Mouse (Mus musculus): ENCODE results near the gene Acsbg2. TPM values are rescaled to one million over a fixed set of nuclear protein-coding genes. Genes with fewer than 3 reads are reported as not detected.
A peak's percentile ranks its signal among the peaks of the same experiment; 100 is the strongest.

The Acsbg2 gene
- polyA plus RNA-seq, 1 experiment from 2014 or later: not detected

- no peak overlapping the region; the same call in 1 of the 2 replicates for H3K9ac ChIP-seq
- H3K27ac ChIP-seq: peak overlapping the region; percentile 45
- peaks cover 65% of the 10 kb centered on the region for H3K4me1 ChIP-seq (replicated peaks)
- WGBS (ENCODE audit: insufficient replicate concordance): 67% methylated on average over 8 of the region's 8 CpGs
- no peaks in the 10 kb centered on the region for H3K27me3 ChIP-seq
- H3K4me3 ChIP-seq (replicated peaks): no peak overlapping the region
- H3K36me3 ChIP-seq: peaks cover 18% of the 10 kb centered on the region
- no peaks in the 10 kb centered on the region for H3K9me3 ChIP-seq (replicated peaks)
- no peak overlapping the region for H3K4me2 ChIP-seq
- no peak for ATAC-seq (ENCODE audit: low read depth)
- DNase-seq: no peak
Observed at GRCm38 (mm10) chr17:56819694-56820111, 54.5 kb downstream of the Acsbg2 start.

DNA sequence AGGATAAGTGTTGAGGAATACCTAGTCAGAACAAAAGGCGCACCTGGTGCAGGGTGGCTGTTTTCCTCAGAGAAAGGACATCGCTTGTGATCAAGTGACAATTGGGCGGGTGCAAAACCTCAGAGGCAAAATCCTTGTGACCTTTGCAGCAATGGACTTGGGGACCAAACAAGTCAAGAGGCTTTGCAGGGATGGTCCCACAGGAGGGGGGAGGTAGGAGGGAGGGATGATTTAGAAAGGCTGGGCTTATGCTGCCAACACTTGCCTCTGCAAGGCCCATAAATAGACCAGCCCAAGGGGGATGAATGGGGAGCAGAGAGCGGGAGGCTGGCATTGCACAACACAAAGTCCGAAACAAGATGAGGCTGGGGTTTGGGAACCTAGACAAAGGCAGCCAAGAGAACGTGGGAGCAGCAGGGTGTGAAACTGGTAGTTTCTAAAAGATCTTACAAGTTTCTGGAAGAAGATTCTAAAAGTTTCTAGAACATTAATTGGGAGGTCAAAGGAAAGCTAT lies 55.2 kb downstream of the Acsbg2 start:
- no peak overlapping the region for H3K4me3 ChIP-seq (replicated peaks)
- no peak for DNase-seq
- peaks cover 15% of the 10 kb centered on the region for H3K36me3 ChIP-seq
- 67% methylated on average over 6 of the region's 6 CpGs for WGBS (ENCODE audit: insufficient replicate concordance)
- H3K27ac ChIP-seq: peak overlapping the region; percentile 45; the same call in 1 of the 2 replicates
- H3K4me2 ChIP-seq: no peak overlapping the region
- no peak for ATAC-seq (ENCODE audit: low read depth)
- no peak overlapping the region for H3K9ac ChIP-seq
- H3K4me1 ChIP-seq (replicated peaks): peaks cover 65% of the 10 kb centered on the region
- no peaks in the 10 kb centered on the region for H3K27me3 ChIP-seq
- H3K9me3 ChIP-seq (replicated peaks): no peaks in the 10 kb centered on the region

GRCm38 (mm10) chr17:56818067-56818636 lies 56.1 kb downstream of the Acsbg2 start:
- DNase-seq (peak; percentile 84), ATAC-seq (ENCODE audit: low read depth) (peak; percentile 77)
- Histone ChIP-seq H3K9me3 (replicated peaks) (no peaks in the 10 kb centered on the region), H3K27me3 (no peaks in the 10 kb centered on the region), H3K36me3 (peaks cover 10% of the 10 kb centered on the region), H3K4me3 (replicated peaks) (peak overlapping the region; percentile 31), H3K4me2 (peak overlapping the region; percentile 53), H3K27ac (peak overlapping the region; percentile 64), H3K4me1 (replicated peaks) (peaks cover 65% of the 10 kb centered on the region), H3K9ac (peak overlapping the region; percentile 42; the same call in 1 of the 2 replicates)
- 27% methylated on average over 11 of the region's 11 CpGs for WGBS (ENCODE audit: insufficient replicate concordance)

DNA sequence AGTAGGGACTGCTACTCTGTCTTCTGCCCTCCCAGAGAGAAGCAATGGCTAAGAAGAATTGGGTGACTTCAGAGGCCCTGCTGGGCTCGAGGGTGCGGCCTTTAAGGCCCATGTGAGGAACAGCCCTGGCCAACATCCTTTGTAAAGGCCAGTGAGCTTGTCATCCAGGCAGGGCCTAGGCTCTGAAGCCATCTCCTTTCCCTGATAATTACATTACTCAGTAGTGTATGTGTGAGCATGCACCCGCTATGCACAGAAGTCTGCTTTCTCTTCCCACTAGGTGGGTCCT lies 59.2 kb downstream of the Acsbg2 start:
- DNase-seq (no peak), ATAC-seq (ENCODE audit: low read depth) (no peak)
- Histone ChIP-seq H3K27ac (no peak overlapping the region), H3K27me3 (no peaks in the 10 kb centered on the region), H3K36me3 (peaks cover 10% of the 10 kb centered on the region; the same call in 1 of the 2 replicates), H3K4me1 (replicated peaks) (peaks cover 84% of the 10 kb centered on the region), H3K4me3 (replicated peaks) (no peak overlapping the region), H3K9me3 (replicated peaks) (no peaks in the 10 kb centered on the region), H3K9ac (no peak overlapping the region), H3K4me2 (no peak overlapping the region)
- WGBS (ENCODE audit: insufficient replicate concordance): 80% methylated on average over 3 of the region's 3 CpGs

- no peak for ATAC-seq (ENCODE audit: low read depth)
- 29% methylated on average over 24 of the region's 24 CpGs for WGBS (ENCODE audit: insufficient replicate concordance)
- H3K36me3 ChIP-seq: peaks cover 10% of the 10 kb centered on the region; the same call in 1 of the 2 replicates
- peak; percentile 42 for DNase-seq
- no peaks in the 10 kb centered on the region for H3K9me3 ChIP-seq (replicated peaks)
- H3K27ac ChIP-seq: no peak overlapping the region
- H3K4me1 ChIP-seq (replicated peaks): peaks cover 83% of the 10 kb centered on the region
- H3K4me2 ChIP-seq: no peak overlapping the region
- no peaks in the 10 kb centered on the region for H3K27me3 ChIP-seq
- H3K9ac ChIP-seq: no peak overlapping the region
- no peak overlapping the region for H3K4me3 ChIP-seq (replicated peaks)
Observed at GRCm38 (mm10) chr17:56814316-56815056, 59.8 kb downstream of the Acsbg2 start.

DNA sequence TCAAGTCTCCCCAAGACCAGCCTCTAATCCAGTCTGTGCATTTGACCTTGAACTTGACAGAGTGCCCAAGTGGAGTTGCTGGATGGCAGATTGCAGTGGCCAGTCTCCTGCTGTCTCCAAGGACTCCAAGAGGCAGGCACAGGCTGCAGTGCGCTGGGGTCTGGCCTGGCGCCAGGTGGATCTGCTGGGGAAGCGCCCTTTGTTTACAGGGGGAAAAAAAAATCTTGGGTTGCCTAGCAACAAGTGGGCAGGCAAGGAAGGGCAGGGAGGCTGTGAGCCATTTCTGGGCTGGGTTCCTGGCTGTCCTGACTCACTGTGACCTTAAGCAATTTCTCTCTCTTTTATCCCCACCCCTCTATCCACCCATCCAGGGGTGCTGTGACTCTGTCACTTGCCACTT lies 64.0 kb downstream of the Acsbg2 start:
- Histone ChIP-seq H3K4me1 (replicated peaks) (peaks cover 54% of the 10 kb centered on the region), H3K9me3 (replicated peaks) (no peaks in the 10 kb centered on the region), H3K9ac (no peak overlapping the region), H3K4me3 (replicated peaks) (no peak overlapping the region), H3K36me3 (peaks cover 8% of the 10 kb centered on the region; the same call in 1 of the 2 replicates), H3K27me3 (no peaks in the 10 kb centered on the region), H3K27ac (0 out of 2 replicates have a peak overlapping the region, but pooled peaks have one; percentile 1), H3K4me2 (no peak overlapping the region)
- DNase-seq: no peak
- ATAC-seq (ENCODE audit: low read depth): peak; percentile 13; the same call in 1 of the 2 replicates
- WGBS (ENCODE audit: insufficient replicate concordance): 40% methylated on average over 3 of the region's 3 CpGs

DNA sequence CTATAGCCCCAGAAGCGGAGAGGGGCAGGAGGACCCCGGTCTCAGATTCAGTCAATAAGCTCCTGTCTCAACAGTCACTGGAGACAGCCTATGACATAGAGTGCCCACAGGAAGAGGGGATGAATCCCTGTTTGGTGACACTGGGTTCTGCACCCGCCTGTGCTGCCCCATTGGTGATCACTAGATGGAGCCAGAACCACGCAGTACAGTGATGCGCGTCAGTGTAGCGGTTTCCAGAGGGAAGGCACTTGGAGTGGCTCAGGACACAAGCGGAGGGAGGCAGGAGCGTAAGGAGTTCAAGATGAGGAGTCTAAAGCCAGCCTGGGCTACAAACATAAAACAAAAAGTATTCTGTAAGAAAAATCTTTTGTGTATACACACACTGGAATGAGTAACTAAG lies 65.7 kb downstream of the Acsbg2 start:
- Histone ChIP-seq H3K9me3 (replicated peaks) (no peaks in the 10 kb centered on the region), H3K27ac (no peak overlapping the region), H3K4me2 (no peak overlapping the region), H3K27me3 (no peaks in the 10 kb centered on the region), H3K4me1 (replicated peaks) (peaks cover 40% of the 10 kb centered on the region), H3K36me3 (peaks cover 23% of the 10 kb centered on the region), H3K9ac (no peak overlapping the region), H3K4me3 (replicated peaks) (no peak overlapping the region)
- WGBS (ENCODE audit: insufficient replicate concordance): 15% methylated on average over 9 of the region's 9 CpGs
- peak; percentile 57 for DNase-seq
- peak; percentile 52 for ATAC-seq (ENCODE audit: low read depth)

DNA sequence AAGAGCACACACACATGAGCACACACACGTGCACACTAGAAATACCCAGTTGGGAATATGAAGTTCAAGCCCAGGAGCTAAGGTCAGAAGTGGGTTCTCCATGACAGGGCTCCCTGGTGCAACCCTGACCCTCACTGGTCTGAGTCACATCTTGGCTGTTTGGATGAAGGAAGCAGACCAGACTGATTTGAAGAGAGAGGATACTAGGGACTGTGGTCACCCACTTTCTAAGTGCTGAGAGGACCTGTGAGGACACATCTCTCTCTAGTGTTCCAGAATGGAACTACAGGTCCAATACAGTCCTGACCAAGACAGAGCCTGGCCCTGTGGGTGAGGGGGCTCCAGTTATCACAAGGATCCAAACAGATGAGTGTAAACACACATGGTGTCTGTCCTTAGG lies 68.5 kb downstream of the Acsbg2 start:
- Histone ChIP-seq H3K4me2 (no peak overlapping the region), H3K27ac (no peak overlapping the region), H3K4me3 (replicated peaks) (no peak overlapping the region), H3K9ac (no peak overlapping the region), H3K9me3 (replicated peaks) (no peaks in the 10 kb centered on the region), H3K36me3 (peaks cover 50% of the 10 kb centered on the region), H3K4me1 (replicated peaks) (peaks cover 19% of the 10 kb centered on the region), H3K27me3 (no peaks in the 10 kb centered on the region)
- 65% methylated on average over 1 of the region's 1 CpGs for WGBS (ENCODE audit: insufficient replicate concordance)
- ATAC-seq (ENCODE audit: low read depth) (no peak), DNase-seq (no peak)

DNA sequence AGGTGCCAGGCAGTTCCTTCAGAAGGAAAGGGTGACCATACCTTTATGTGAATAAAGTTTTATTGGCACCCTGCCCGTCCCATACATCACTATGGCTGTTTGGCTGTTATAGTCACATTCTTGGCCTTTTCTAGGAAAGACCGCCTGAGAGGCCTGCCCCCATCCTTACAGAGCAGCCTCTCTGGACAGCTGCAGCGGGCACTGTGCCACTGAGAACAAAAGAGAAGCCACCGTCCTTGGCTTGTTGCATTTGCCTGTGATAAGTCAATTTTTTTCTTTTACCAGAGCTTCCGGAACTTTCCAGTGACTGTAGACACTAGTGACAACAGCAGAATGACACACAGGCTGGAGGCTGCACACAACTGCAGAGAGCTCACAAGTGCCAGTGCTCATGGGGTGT lies 69.3 kb downstream of the Acsbg2 start:
- DNase-seq (no peak), ATAC-seq (ENCODE audit: low read depth) (no peak)
- peaks cover 59% of the 10 kb centered on the region for H3K36me3 ChIP-seq
- H3K9me3 ChIP-seq (replicated peaks): no peaks in the 10 kb centered on the region
- H3K9ac ChIP-seq: no peak overlapping the region
- no peaks in the 10 kb centered on the region for H3K27me3 ChIP-seq
- H3K27ac ChIP-seq: no peak overlapping the region
- WGBS (ENCODE audit: insufficient replicate concordance): 82% methylated on average over 5 of the region's 5 CpGs
- H3K4me2 ChIP-seq: no peak overlapping the region
- peaks cover 11% of the 10 kb centered on the region for H3K4me1 ChIP-seq (replicated peaks)
- H3K4me3 ChIP-seq (replicated peaks): no peak overlapping the region

DNA sequence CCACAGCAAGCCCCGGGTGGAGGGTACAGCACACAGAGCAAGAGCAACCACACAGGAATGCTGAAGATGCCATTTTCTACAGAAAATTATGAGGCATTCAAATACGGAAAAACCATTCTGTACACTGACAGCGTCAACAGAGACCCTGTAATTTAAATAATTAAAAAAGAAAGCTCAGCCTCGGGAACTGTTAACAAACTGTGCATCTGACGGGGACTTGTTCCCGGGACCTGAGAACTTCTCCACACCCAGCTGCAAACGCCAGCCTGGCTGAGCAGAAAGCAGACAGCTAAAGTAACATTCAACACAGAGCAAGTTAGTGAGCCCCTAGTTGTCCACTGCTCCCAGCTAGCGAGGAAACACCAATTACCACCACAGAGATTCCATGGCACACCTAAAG lies 72.2 kb downstream of the Acsbg2 start:
- Histone ChIP-seq H3K36me3 (peaks cover 69% of the 10 kb centered on the region), H3K4me2 (no peak overlapping the region), H3K27me3 (no peaks in the 10 kb centered on the region), H3K27ac (no peak overlapping the region), H3K4me1 (replicated peaks) (peaks cover 1% of the 10 kb centered on the region; the same call in 1 of the 2 replicates), H3K9me3 (replicated peaks) (no peaks in the 10 kb centered on the region), H3K4me3 (replicated peaks) (no peak overlapping the region), H3K9ac (no peak overlapping the region)
- ATAC-seq (ENCODE audit: low read depth): no peak
- WGBS (ENCODE audit: insufficient replicate concordance): 81% methylated on average over 8 of the region's 8 CpGs
- DNase-seq: no peak

- H3K9ac ChIP-seq: no peak overlapping the region
- no peaks in the 10 kb centered on the region for H3K9me3 ChIP-seq (replicated peaks)
- no peak overlapping the region for H3K4me2 ChIP-seq
- DNase-seq (no peak), ATAC-seq (ENCODE audit: low read depth) (no peak)
- H3K4me3 ChIP-seq (replicated peaks): no peak overlapping the region
- H3K27me3 ChIP-seq: no peaks in the 10 kb centered on the region
- WGBS (ENCODE audit: insufficient replicate concordance): 80% methylated on average over 3 of the region's 3 CpGs
- peaks cover 14% of the 10 kb centered on the region for H3K4me1 ChIP-seq (replicated peaks)
- peaks cover 56% of the 10 kb centered on the region for H3K36me3 ChIP-seq
- H3K27ac ChIP-seq: no peak overlapping the region
Observed at GRCm38 (mm10) chr17:56799276-56799675, 75.0 kb downstream of the Acsbg2 start.

Measured in liver, embryonic 13.5 days (tissue).